Mouse (Mus musculus) layer of hippocampus, postnatal 14 days (tissue): ENCODE data around the gene Dtl. TPM values are rescaled to one million over a fixed set of nuclear protein-coding genes. Genes with fewer than 3 reads are reported as not detected.
A peak's percentile ranks its signal among the peaks of the same experiment; 100 is the strongest.

Source experiments
- DNase-seq, 2 experiments: peaks; one replicate each; pipeline ENCODE4 v3.0.0; 2021 to 2022; ENCODE audit warnings: low spot score in 2 of 2, mixed read lengths in 1 of 2
- long read RNA-seq, 2 experiments: library from polyadenylated mRNA; stranded (forward); transcript quantifications; one replicate each; pipeline ENCODE4 v2.0.0; 2021
- total RNA-seq, 2 experiments: library from RNA; stranded (reverse); gene quantifications; 2 replicates each; pipeline ENCODE4 v1.2.3; 2021

Gene Dtl
- total RNA-seq = 1 to 10 TPM; 1.3 to 1.8 TPM
- long read RNA-seq, experiment 1, partial matches to known transcripts = 1 of 1 reads
- long read RNA-seq, experiment 1, other reads (novel, unspliced or antisense) = 0 of 1 reads
- long read RNA-seq, experiment 2, full-length matches to known transcripts = 1 of 1 reads
- long read RNA-seq, experiment 2, partial matches to known transcripts = 0 of 1 reads
- long read RNA-seq, experiment 2, other reads (novel, unspliced or antisense) = 0 of 1 reads

GRCm38 (mm10) chr1:191575458-191576247 lies at the start of gene Dtl, which contains the start of gene Ints7:
Dtl (minus strand) TSS chr1:191575544.
Ints7 (plus strand) TSS chr1:191575636.
- DNase-seq = peak; percentile 99

GRCm38 (mm10) chr1:191625026-191625425 lies 49.7 kb upstream of the Dtl start:
- DNase-seq = no peak

GRCm38 (mm10) chr1:191624492-191624891 lies 49.1 kb upstream of the Dtl start:
- DNase-seq = no peak

GRCm38 (mm10) chr1:191622801-191623200 lies 47.5 kb upstream of the Dtl start:
- peak in 1 of 2 experiments; percentile 8 for DNase-seq

- no peak for DNase-seq
Measured at GRCm38 (mm10) chr1:191621096-191621495, 45.8 kb upstream of the Dtl start.

- DNase-seq = no peak
Measured at GRCm38 (mm10) chr1:191618067-191618766, 42.9 kb upstream of the Dtl start.

- no peak for DNase-seq
Measured at GRCm38 (mm10) chr1:191617589-191617988, 42.2 kb upstream of the Dtl start.

- DNase-seq = no peak
Measured at GRCm38 (mm10) chr1:191616245-191616644, 40.9 kb upstream of the Dtl start.

GRCm38 (mm10) chr1:191612877-191613276 lies 37.5 kb upstream of the Dtl start:
- no peak for DNase-seq

- DNase-seq = no peak
Measured at GRCm38 (mm10) chr1:191611686-191612085, 36.3 kb upstream of the Dtl start.

- no peak for DNase-seq
Measured at GRCm38 (mm10) chr1:191610357-191610756, 35.0 kb upstream of the Dtl start.

- DNase-seq = no peak
Measured at GRCm38 (mm10) chr1:191609578-191609977, 34.2 kb upstream of the Dtl start.

GRCm38 (mm10) chr1:191609051-191609450 lies 33.7 kb upstream of the Dtl start:
- DNase-seq = no peak

- DNase-seq = peak in 1 of 2 experiments; percentile 24
Measured at GRCm38 (mm10) chr1:191604690-191605089, 29.3 kb upstream of the Dtl start.

GRCm38 (mm10) chr1:191599210-191599609 lies 23.9 kb upstream of the Dtl start:
- no peak for DNase-seq

- DNase-seq = no peak
Measured at GRCm38 (mm10) chr1:191596076-191596475, 20.7 kb upstream of the Dtl start.

GRCm38 (mm10) chr1:191592016-191592720 lies 16.8 kb upstream of the Dtl start:
- DNase-seq = no peak

GRCm38 (mm10) chr1:191588749-191589148 lies 13.4 kb upstream of the Dtl start:
- DNase-seq = no peak

GRCm38 (mm10) chr1:191587062-191587461 lies 11.7 kb upstream of the Dtl start:
- DNase-seq = no peak

- DNase-seq = no peak
Measured at GRCm38 (mm10) chr1:191585704-191586103, 10.4 kb upstream of the Dtl start.

- DNase-seq = no peak
Measured at GRCm38 (mm10) chr1:191584483-191584882, 9.1 kb upstream of the Dtl start.
